Mouse (Mus musculus) embryonic facial prominence, embryonic 12.5 days (tissue): ENCODE measurements around the gene Mrrf. TPM values are rescaled to one million over a fixed set of nuclear protein-coding genes. Genes with fewer than 3 reads are reported as not detected.

Experiments used
- ATAC-seq: fragments of 200-750 bp; cut with Nextera tagmentation; 2 replicates; pipeline ENCODE4 v1.8.0; 2017; ENCODE audit not compliant: insufficient number of reproducible peaks, insufficient read depth, low FRiP score, low TSS enrichment
- H3K27ac ChIP-seq: fragments of 300-500 bp; sonication (generic); 2 replicates; pipeline ENCODE4 v1.5.1; 2016; ENCODE audit warnings: mild to moderate bottlenecking
- H3K27me3 ChIP-seq: fragments of 300-500 bp; sonication (generic); 2 replicates; pipeline ENCODE4 v1.6.1; 2016; ENCODE audit warnings: mild to moderate bottlenecking, moderate library complexity
- H3K36me3 ChIP-seq: fragments of 300-500 bp; sonication (generic); 2 replicates; pipeline ENCODE4 v1.6.1; 2016; ENCODE audit warnings: mild to moderate bottlenecking
- H3K4me1 ChIP-seq: fragments of 300-500 bp; sonication (generic); 2 replicates; pipeline ENCODE4 v1.6.1; 2016
- H3K4me2 ChIP-seq: fragments of 300-500 bp; sonication (generic); replicated peaks from 2 replicates; pipeline ENCODE4 v1.6.1; 2016; ENCODE audit warnings: mild to moderate bottlenecking, moderate library complexity
- H3K4me3 ChIP-seq: fragments of 300-500 bp; sonication (generic); 2 replicates; pipeline ENCODE4 v1.5.1; 2016; ENCODE audit warnings: mild to moderate bottlenecking
- H3K9ac ChIP-seq: fragments of 300-500 bp; sonication (generic); 2 replicates; pipeline ENCODE4 v1.6.1; 2016; ENCODE audit warnings: mild to moderate bottlenecking, moderate library complexity
- H3K9me3 ChIP-seq: fragments of 300-500 bp; sonication (generic); 2 replicates; pipeline ENCODE4 v1.6.1; 2016; ENCODE audit warnings: mild to moderate bottlenecking, moderate library complexity
- WGBS: fragments of 180-500 bp; shearing (Covaris S2); methylation state at CpG from one replicate; pipeline ENCODE4 v1.1.7; 2016; 5-methylcytosine and 5-hydroxymethylcytosine counted together
- polyA plus RNA-seq: library from polyadenylated mRNA; unstranded; fragments of >200 nt; fragmentation: Nextera tagmentation; extraction: Ambion mirVana; gene quantifications from 2 replicates; pipeline ENCODE4 v1.2.1, GENCODE M21; 2016

Mrrf gene
- polyA plus RNA-seq, 1 experiment from 2014 or later = 29.1 TPM

GRCm38 (mm10) chr2:36102559-36102946 is 33.6 kb upstream of the Mrrf start:
- WGBS = 1% methylated on average over 21 of the region's 21 CpGs
- H3K9ac ChIP-seq = peak overlapping the region; percentile 88

DNA sequence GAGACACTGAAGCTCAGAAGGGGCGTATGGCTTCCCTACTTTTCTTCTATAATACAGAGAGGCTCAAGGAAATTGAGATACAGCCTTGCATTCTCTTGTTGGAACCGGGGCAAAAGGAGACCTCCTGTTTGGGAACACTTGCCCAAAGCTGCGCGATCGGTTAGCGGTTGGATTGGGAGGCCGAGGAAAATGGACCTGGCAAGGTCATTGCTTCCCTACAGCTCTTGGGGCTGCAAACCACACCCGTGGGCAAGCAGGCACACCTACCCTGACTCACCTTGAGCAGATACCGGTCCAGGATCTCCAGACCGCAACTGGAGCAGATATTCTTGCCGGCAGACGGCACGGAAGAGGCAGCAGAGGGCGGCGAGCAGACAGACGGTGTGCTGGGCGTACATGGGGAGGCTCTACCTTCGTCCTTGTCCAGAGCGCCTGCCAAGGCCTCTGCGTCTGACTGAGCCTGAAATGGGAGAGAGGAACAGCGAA is 33.1 kb upstream of the Mrrf start:
- peaks cover 48% of the 10 kb centered on the region for H3K4me1 ChIP-seq
- H3K4me2 ChIP-seq = peak overlapping the region; percentile 77
- H3K27me3 ChIP-seq = peaks cover 91% of the 10 kb centered on the region
- 2% methylated on average over 21 of the region's 21 CpGs for WGBS
- H3K9ac ChIP-seq = peak overlapping the region; percentile 88
- H3K36me3 ChIP-seq = no peaks in the 10 kb centered on the region
- H3K4me3 ChIP-seq = peak overlapping the region; percentile 62
- no peak for ATAC-seq
- peak overlapping the region; percentile 92 for H3K27ac ChIP-seq
- no peaks in the 10 kb centered on the region for H3K9me3 ChIP-seq

More at GRCm38 (mm10) chr2:36102559-36102946, 33.6 kb upstream of the Mrrf start:
- ATAC-seq = peak; percentile 59; the same call in 1 of the 2 replicates
- Histone ChIP-seq H3K4me2 (peak overlapping the region; percentile 77), H3K27me3 (peaks cover 91% of the 10 kb centered on the region), H3K4me1 (peaks cover 52% of the 10 kb centered on the region), H3K36me3 (no peaks in the 10 kb centered on the region), H3K27ac (peak overlapping the region; percentile 92), H3K9me3 (no peaks in the 10 kb centered on the region), H3K4me3 (peak overlapping the region; percentile 62)

DNA sequence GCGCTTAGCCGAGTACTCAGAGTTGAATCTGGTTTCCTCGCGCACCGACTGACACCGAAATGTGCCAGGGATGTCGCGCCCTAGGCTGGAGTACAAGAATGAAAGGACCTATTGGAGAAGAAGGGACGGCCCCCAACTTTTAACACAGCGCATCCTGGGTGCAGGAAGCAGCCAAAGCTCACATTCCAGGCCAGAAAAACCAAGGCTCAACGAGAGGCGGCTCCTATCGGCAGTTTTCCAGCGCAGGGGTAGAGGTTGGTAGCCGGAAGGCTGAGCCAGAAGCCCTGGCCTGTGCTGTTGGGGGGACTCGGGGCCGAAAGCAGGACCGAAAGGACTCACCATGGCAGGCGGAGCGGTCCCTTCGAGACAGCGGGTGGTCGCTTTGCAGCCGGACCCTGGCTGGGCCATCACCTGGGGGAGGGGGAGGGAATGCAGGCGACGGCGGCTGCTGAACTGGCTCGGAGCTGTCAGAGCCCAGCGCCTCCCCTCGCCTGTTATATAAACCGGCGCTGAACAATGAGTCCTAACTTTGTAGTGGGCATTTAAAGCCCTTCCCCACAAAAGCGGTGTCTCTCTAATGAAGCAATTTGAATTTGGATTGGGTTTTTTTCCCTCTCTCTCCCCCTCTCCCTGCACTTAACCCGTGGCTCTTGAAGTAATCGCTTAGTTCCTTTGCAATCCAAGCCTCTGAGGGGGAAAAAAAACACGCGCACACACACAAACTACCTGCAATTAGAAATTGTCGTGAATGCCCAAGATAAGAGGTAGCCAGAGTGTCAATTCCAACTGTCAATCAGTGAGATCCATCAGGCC is 32.4 kb upstream of the Mrrf start:
- H3K9me3 ChIP-seq = no peaks in the 10 kb centered on the region
- peaks cover 49% of the 10 kb centered on the region for H3K4me1 ChIP-seq
- H3K4me3 ChIP-seq = peak overlapping the region; percentile 62
- under 1% methylated on average over 38 of the region's 38 CpGs for WGBS
- peaks cover 85% of the 10 kb centered on the region for H3K27me3 ChIP-seq
- ATAC-seq = no peak
- peak overlapping the region; percentile 88 for H3K9ac ChIP-seq
- H3K27ac ChIP-seq = peak overlapping the region; percentile 92
- H3K4me2 ChIP-seq = peak overlapping the region; percentile 77
- no peaks in the 10 kb centered on the region for H3K36me3 ChIP-seq

GRCm38 (mm10) chr2:36104436-36104955 is 31.7 kb upstream of the Mrrf start:
- peaks cover 52% of the 10 kb centered on the region for H3K4me1 ChIP-seq
- WGBS = under 1% methylated on average over 32 of the region's 32 CpGs
- no peak for ATAC-seq
- H3K27me3 ChIP-seq = peaks cover 80% of the 10 kb centered on the region
- peak overlapping the region; percentile 62 for H3K4me3 ChIP-seq
- no peaks in the 10 kb centered on the region for H3K9me3 ChIP-seq
- peak overlapping the region; percentile 92 for H3K27ac ChIP-seq
- peak overlapping the region; percentile 88 for H3K9ac ChIP-seq
- peak overlapping the region; percentile 77 for H3K4me2 ChIP-seq
- no peaks in the 10 kb centered on the region for H3K36me3 ChIP-seq

DNA sequence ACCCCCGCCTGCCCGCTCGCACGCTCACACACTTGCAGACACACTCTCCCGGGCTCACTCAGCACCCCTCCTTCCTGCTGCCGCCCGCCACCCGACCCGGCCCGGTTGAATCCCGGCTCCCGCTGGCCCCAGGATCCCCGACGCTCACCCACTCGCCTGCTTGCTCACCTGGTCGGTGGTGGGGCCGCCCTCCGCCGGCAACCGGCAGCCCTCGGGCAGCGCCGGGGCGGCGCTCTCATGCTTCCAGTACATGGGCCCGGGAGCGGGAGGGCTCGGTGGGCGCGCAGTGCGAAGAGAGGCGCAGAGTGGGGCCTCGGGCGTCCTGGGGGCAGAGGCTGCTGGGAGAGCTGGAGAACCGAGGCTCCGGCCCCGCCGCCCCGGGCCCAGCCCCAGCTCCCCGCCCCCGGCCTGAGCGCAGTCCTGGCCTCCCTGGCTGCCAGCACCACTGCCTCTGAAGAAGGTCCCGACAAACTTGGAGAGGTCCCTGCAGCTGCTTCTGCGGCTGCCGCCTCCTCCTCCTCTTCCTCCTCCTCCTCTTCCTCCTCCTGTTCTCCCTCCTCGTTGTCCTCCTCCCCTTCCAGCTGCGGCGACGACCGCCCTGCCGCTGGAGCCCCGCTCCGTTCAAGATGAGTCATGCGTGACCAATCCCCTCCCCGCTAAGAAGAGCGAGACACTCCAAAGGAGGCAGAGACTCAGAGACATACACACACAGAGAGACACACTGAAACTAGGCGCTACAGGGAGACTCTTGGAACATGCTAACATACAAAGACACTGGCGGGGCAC is 31.0 kb upstream of the Mrrf start, which contains the start of gene Lhx6:
Gene Lhx6, minus strand, starts transcription at position 453 of the 786 bp plus-strand sequence.
- Histone ChIP-seq H3K36me3 (no peaks in the 10 kb centered on the region), H3K4me1 (peaks cover 52% of the 10 kb centered on the region), H3K9ac (peak within 1 kb of the TSS; percentile 88), H3K27me3 (peaks cover 78% of the 10 kb centered on the region), H3K9me3 (no peaks in the 10 kb centered on the region), H3K4me3 (peak within 1 kb of the TSS; percentile 62), H3K4me2 (peak within 1 kb of the TSS; percentile 77), H3K27ac (peak within 1 kb of the TSS; percentile 92)
- under 1% methylated on average over 55 of the region's 58 CpGs for WGBS
- no peak for ATAC-seq

- under 1% methylated on average over 7 of the region's 7 CpGs for WGBS
- no peak for ATAC-seq
- H3K9ac ChIP-seq = no peak overlapping the region
- H3K36me3 ChIP-seq = no peaks in the 10 kb centered on the region
- peaks cover 48% of the 10 kb centered on the region for H3K27me3 ChIP-seq
- peaks cover 33% of the 10 kb centered on the region for H3K4me1 ChIP-seq
- H3K4me3 ChIP-seq = no peak overlapping the region
- H3K27ac ChIP-seq = no peak overlapping the region
- H3K9me3 ChIP-seq = no peaks in the 10 kb centered on the region
- peak overlapping the region; percentile 22; the same call in 1 of the 2 replicates for H3K4me2 ChIP-seq
Measured at GRCm38 (mm10) chr2:36108615-36109014, 27.6 kb upstream of the Mrrf start.

GRCm38 (mm10) chr2:36112632-36113031 is 23.6 kb upstream of the Mrrf start:
- Histone ChIP-seq H3K36me3 (peaks cover 21% of the 10 kb centered on the region), H3K9ac (no peak overlapping the region), H3K4me1 (peaks cover 13% of the 10 kb centered on the region), H3K4me3 (no peak overlapping the region), H3K27me3 (peaks cover 15% of the 10 kb centered on the region), H3K9me3 (no peaks in the 10 kb centered on the region), H3K27ac (no peak overlapping the region), H3K4me2 (no peak overlapping the region)
- WGBS = 66% methylated on average over 3 of the region's 3 CpGs
- no peak for ATAC-seq

DNA sequence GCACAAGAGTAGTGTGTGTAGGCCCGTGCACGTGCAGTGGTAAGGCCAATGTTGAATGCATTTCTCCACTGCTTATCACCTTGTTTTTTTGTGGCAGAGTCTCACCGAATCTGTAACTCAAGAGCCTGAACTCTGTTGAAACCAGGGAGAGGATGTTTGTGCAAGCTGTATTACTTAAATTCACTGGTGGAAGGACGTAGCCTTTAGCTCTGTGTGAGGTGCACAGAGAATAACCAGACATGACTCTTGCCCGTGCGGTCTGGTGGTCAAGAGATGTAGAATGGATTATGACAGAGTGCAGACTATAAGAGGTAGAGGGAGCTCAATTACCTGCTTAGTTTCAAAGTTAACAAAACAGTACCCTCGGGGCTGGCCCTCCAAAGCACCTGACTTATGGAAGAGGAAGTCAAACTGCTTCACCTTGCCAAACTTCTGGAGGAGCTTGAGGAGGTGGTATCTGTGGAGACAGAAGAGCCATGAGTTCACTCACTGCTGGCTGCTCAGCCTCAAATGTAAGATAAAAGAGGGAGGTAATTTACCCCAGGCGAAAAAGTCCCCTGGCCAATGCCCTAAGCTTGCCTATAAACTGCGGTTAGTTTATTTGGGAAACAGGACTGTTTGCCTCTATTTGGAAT is 9.3 kb upstream of the Mrrf start:
- no peak for ATAC-seq
- Histone ChIP-seq H3K27me3 (no peaks in the 10 kb centered on the region), H3K36me3 (peaks cover 63% of the 10 kb centered on the region), H3K4me3 (no peak overlapping the region), H3K27ac (no peak overlapping the region), H3K4me1 (0 out of 2 replicates have a peak, but pooled peaks cover 6% of the 10 kb centered on the region), H3K9ac (no peak overlapping the region), H3K4me2 (no peak overlapping the region), H3K9me3 (no peaks in the 10 kb centered on the region)
- WGBS = 84% methylated on average over 9 of the region's 9 CpGs

DNA sequence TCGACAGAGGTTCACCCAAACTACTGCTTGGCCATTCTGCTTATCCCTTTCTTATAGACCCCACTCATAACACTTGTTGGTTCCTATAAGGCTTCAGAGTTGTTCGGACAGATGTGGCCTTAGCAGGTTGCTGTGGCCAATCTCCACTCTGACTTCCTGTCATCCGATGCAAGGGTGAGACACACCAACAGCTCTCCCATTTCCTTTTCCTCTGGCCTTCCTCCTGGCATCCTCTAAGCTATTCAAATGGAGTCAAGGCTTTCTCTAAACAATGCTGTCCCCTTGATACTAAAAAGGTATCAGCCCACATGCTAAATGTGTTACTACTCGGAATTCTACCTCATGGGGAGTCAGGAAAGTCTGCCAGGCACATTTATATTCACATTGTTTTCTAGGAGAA is 8.2 kb upstream of the Mrrf start:
- WGBS = 75% methylated on average over 4 of the region's 4 CpGs

DNA sequence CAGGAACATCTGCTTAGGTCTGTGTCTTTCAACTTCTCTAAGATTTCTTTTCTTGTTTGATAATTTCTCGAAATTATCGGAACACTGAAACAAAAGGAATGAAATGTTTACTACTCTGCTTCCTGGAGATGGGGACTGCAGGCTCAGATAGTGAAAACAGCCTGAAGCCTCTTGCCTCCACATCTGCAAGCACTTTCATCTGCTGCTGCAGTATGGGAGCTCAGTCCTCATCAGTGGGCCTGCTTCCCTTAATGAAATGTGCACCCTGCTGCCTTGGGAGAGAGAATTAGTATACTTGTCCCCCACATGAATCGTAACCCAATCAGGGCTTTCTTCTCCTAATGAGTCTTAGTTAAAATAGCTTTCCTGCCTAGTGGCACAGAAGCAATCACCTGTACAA is 7.1 kb upstream of the Mrrf start:
- no peaks in the 10 kb centered on the region for H3K27me3 ChIP-seq
- H3K4me1 ChIP-seq = 0 out of 2 replicates have a peak, but pooled peaks cover 6% of the 10 kb centered on the region
- no peaks in the 10 kb centered on the region for H3K9me3 ChIP-seq
- H3K9ac ChIP-seq = no peak overlapping the region
- 52% methylated on average over 3 of the region's 3 CpGs for WGBS
- no peak for ATAC-seq
- H3K4me2 ChIP-seq = no peak overlapping the region
- peak overlapping the region; percentile 31; the same call in 1 of the 2 replicates for H3K27ac ChIP-seq
- peaks cover 62% of the 10 kb centered on the region for H3K36me3 ChIP-seq
- H3K4me3 ChIP-seq = no peak overlapping the region

More for the DNA sequence above, 8.2 kb upstream of the Mrrf start:
- no peak for ATAC-seq
- Histone ChIP-seq H3K27ac (no peak overlapping the region), H3K9me3 (no peaks in the 10 kb centered on the region), H3K36me3 (peaks cover 60% of the 10 kb centered on the region), H3K4me2 (no peak overlapping the region), H3K27me3 (no peaks in the 10 kb centered on the region), H3K4me1 (0 out of 2 replicates have a peak, but pooled peaks cover 6% of the 10 kb centered on the region), H3K9ac (no peak overlapping the region), H3K4me3 (no peak overlapping the region)

DNA sequence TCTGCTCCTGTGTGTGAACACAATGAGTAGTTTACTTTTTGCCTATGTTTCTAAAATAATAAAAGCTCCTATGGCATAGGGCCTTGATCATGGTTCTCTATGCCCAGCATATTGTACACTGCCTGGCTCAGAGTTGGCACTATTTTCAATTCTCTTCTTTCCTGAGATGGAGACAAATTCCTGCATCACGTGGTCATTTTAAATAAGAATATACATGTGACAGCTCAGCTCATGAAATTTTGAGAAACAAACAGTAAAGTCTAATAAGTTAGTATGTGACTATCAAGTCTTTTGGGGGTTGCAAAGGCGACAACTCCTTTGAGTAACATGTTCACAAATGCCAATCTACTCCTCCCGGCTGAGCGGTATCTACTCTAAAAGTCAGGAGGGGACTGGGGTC is 302 bp upstream of the Mrrf start:
- Histone ChIP-seq H3K36me3 (peaks cover 29% of the 10 kb centered on the region), H3K4me3 (peak overlapping the region; percentile 68), H3K4me2 (peak overlapping the region; percentile 67), H3K27me3 (no peaks in the 10 kb centered on the region), H3K4me1 (peaks cover 11% of the 10 kb centered on the region), H3K9ac (peak overlapping the region; percentile 71), H3K27ac (peak overlapping the region; percentile 75; the same call in 1 of the 2 replicates), H3K9me3 (no peaks in the 10 kb centered on the region)
- no peak for ATAC-seq
- 1% methylated on average over 4 of the region's 4 CpGs for WGBS
